Comparison of ENCODE assay signal across 8 mouse cellular contexts in genomic region chr12:118854831-118855453, GRCm38 (mm10). TPM values are rescaled to one million over a fixed set of nuclear protein-coding genes. Genes with fewer than 3 reads are reported as not detected.
DNase-seq lines count a peak whose midpoint lies in the region; ATAC-seq and TF ChIP-seq lines count a peak whose summit lies in the region.

No protein-coding gene starts in this region.

- peaks cover 77% of the 10 kb centered on the region for H3K27me3 ChIP-seq in embryonic facial prominence, embryonic 14.5 days (replicated peaks; ENCODE audit: control insufficient read depth, insufficient read depth, low read length)
- peaks cover 52% of the 10 kb centered on the region for H3K27me3 ChIP-seq in hindbrain, embryonic 10.5 days (ENCODE audit: insufficient read depth, poor library complexity, severe bottlenecking)

- H3K9ac ChIP-seq in ES-E14 (ENCODE audit: insufficient read depth, low read depth, low read length, poor library complexity, severe bottlenecking): peak overlapping the region; percentile 78
- H3K9ac ChIP-seq in embryonic facial prominence, embryonic 14.5 days (ENCODE audit: low read depth, low read length): peak overlapping the region; percentile 47

- DNase-seq in ES-E14 (ENCODE audit: low read depth, low spot score): peak; percentile 68
- peak; percentile 77 for DNase-seq in adrenal gland, postnatal 36 days
- DNase-seq in embryonic facial prominence, embryonic 14.5 days (ENCODE audit: low spot score): peak; percentile 88
- peak; percentile 92 for DNase-seq in hindbrain, embryonic 10.5 days (ENCODE audit: low spot score)
- DNase-seq in layer of hippocampus, postnatal 25 days (ENCODE audit: extremely low spot score in 1 of 2, low spot score in 1 of 2): peak; percentile 43 to 53
- DNase-seq in lung, postnatal 14 days: peak; percentile 67
- peak; percentile 56 for DNase-seq in retina, postnatal 7 days (ENCODE audit: low read depth, low spot score)
- DNase-seq in c-Kit-positive CD71-positive TER-119-positive erythroid progenitor cells, embryonic 14.5 days (ENCODE audit: low spot score): no peak

- peak; percentile 96 for ATAC-seq in embryonic facial prominence, embryonic 14.5 days (ENCODE audit: low read depth)

- no peak overlapping the region for H3K27ac ChIP-seq in ES-E14 (ENCODE audit: insufficient read depth, low read depth, low read length, poor library complexity, severe bottlenecking)
- H3K27ac ChIP-seq in embryonic facial prominence, embryonic 14.5 days (replicated peaks; ENCODE audit: low read depth, low read length): no peak overlapping the region
- H3K27ac ChIP-seq in hindbrain, embryonic 10.5 days: peak overlapping the region; percentile 87

- peak overlapping the region; percentile 80 to 86 for H3K4me3 ChIP-seq in ES-E14 (ENCODE audit: insufficient read depth in 1 of 2, low read depth in 1 of 2, low read length in 2 of 2, poor library complexity in 1 of 2, severe bottlenecking in 1 of 2)
- peak overlapping the region; percentile 44 for H3K4me3 ChIP-seq in embryonic facial prominence, embryonic 14.5 days (ENCODE audit: low read depth, low read length)
- peak overlapping the region; percentile 65 for H3K4me3 ChIP-seq in hindbrain, embryonic 10.5 days

- H3K36me3 ChIP-seq in ES-E14 (ENCODE audit: control insufficient read depth, insufficient read depth, low read length, poor library complexity, severe bottlenecking): no peaks in the 10 kb centered on the region
- H3K36me3 ChIP-seq in embryonic facial prominence, embryonic 14.5 days (ENCODE audit: control insufficient read depth, insufficient read depth, low read length): no peaks in the 10 kb centered on the region
- H3K36me3 ChIP-seq in hindbrain, embryonic 10.5 days: no peaks in the 10 kb centered on the region

- no peaks in the 10 kb centered on the region for H3K9me3 ChIP-seq in ES-E14 (ENCODE audit: control insufficient read depth, insufficient read depth, low read depth, low read length)
- no peaks in the 10 kb centered on the region for H3K9me3 ChIP-seq in embryonic facial prominence, embryonic 14.5 days (ENCODE audit: control insufficient read depth, low read length)
- H3K9me3 ChIP-seq in hindbrain, embryonic 10.5 days: no peaks in the 10 kb centered on the region

- peak overlapping the region; percentile 75 for H3K4me2 ChIP-seq in embryonic facial prominence, embryonic 14.5 days (ENCODE audit: low read depth, low read length)

- WGBS in embryonic facial prominence, embryonic 14.5 days: under 1% methylated on average over 33 of the region's 34 CpGs
- WGBS in hindbrain, embryonic 10.5 days: under 1% methylated on average over 34 of the region's 34 CpGs

- in situ Hi-C loops in ES-E14 (cut with MboI; ENCODE audit: low sequenced_read_pairs in 2 of 2, unreplicated experiment in 2 of 2): loop anchor here in 1 of 2 experiments (5.0 to 10.0 kb wide), 2 partner anchors 403 to 860 kb away; no protein-coding TSS in a partner anchor

- no peaks in the 10 kb centered on the region for H3K4me1 ChIP-seq in ES-E14 (ENCODE audit: control insufficient read depth in 2 of 2, insufficient read depth in 2 of 2, low read length in 2 of 2, poor library complexity in 1 of 2)
- 0 out of 2 replicates have a peak, but pooled peaks cover 4% of the 10 kb centered on the region for H3K4me1 ChIP-seq in embryonic facial prominence, embryonic 14.5 days (ENCODE audit: control insufficient read depth, insufficient read depth, low read length)
- peaks cover 41% of the 10 kb centered on the region for H3K4me1 ChIP-seq in hindbrain, embryonic 10.5 days (replicated peaks)

TF ChIP-seq in ES-E14, 5 proteins besides CTCF, POLR2A, EP300 and RAD21:
- TF ChIP-seq CHD2 (IDR thresholded peaks at IDR 0.05; ENCODE audit: low read depth, low read length) (no peak), ZC3H11A (IDR thresholded peaks at IDR 0.05; ENCODE audit: borderline replicate concordance, low read depth, low read length) (peak; percentile 93), ZNF384 (IDR thresholded peaks at IDR 0.05; ENCODE audit: low read depth, low read length) (no peak), MAFK (IDR thresholded peaks at IDR 0.05; ENCODE audit: insufficient read depth, low read depth, low read length) (no peak), HCFC1 (IDR thresholded peaks at IDR 0.05; ENCODE audit: borderline replicate concordance, insufficient read depth, low read length) (no peak)
TF ChIP-seq in ES-E14: peak in this region for 1.

RNA-seq across cellular contexts. Expression of gene Sp8, which starts 8.8 kb away (rescaled TPM):
- total RNA-seq in ES-E14 (2012; rRNA removed): 0.32 and 1.3 TPM in 2 replicates
- total RNA-seq in adrenal gland, postnatal 36 days (2021): not detected
- polyA plus RNA-seq in embryonic facial prominence, embryonic 14.5 days (2014; fragmentation: Nextera tagmentation; extraction: Ambion mirVana): 1.9 and 3.5 TPM in 2 replicates
- polyA plus RNA-seq in hindbrain, embryonic 10.5 days (2016; fragmentation: Nextera tagmentation; extraction: Ambion mirVana): 9.1 and 12.0 TPM in 2 replicates
- total RNA-seq in layer of hippocampus, postnatal 25 days (2021): 1 to 10 TPM; 1.5 to 2.6 TPM
